10 mouse cellular contexts compared by ENCODE assay signal in the genomic region with DNA sequence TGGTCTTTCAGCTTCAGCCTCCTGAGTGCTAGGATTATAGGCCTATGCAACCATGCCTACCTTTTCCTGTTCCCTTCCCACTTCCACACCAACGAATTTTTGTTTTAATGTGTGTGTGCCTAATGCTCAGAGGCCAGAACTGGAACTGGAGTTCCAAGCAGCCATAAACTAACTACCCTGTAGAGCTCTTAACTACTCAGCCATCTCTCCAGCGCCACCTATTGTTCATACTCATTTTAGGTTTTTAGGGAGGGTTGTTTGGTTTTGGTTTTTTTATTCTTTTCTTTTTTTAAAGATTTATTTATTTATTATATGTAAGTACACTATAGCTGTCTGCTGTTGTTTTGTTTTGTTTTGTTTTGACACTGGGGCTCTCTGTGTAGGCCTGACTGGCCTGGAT. TPM values are rescaled to one million over a fixed set of nuclear protein-coding genes. Genes with fewer than 3 reads are reported as not detected.
A peak's percentile ranks its signal among the peaks of the same experiment; 100 is the strongest.
DNase-seq lines count a peak whose midpoint lies in the region; ATAC-seq and TF ChIP-seq lines count a peak whose summit lies in the region.
"Had no signal": no experiment of that assay in that cellular context is flagged by ENCODE, and none has a peak within 500 bp of the region (broad histone marks: within the 10 kb centered on the region; RNA-seq: fewer than 3 reads in every experiment).

No protein-coding gene starts in this region.

- H3K4me2 ChIP-seq in forebrain, embryonic 14.5 days (ENCODE audit: low read length) = no peak overlapping the region
- H3K4me2 ChIP-seq in forebrain, embryonic 16.5 days (ENCODE audit: low read length) = no peak overlapping the region
- H3K4me2 ChIP-seq in liver, embryonic 14.5 days (ENCODE audit: low read depth) = no peak overlapping the region
- H3K4me2 ChIP-seq in liver, embryonic 12.5 days = no peak overlapping the region

- H3K4me3 ChIP-seq in forebrain, embryonic 14.5 days (ENCODE audit: low read depth, low read length) = no peak overlapping the region
- no peak overlapping the region for H3K4me3 ChIP-seq in forebrain, embryonic 16.5 days (replicated peaks; ENCODE audit: low read length)
- H3K4me3 ChIP-seq in liver, embryonic 14.5 days (ENCODE audit: insufficient read depth in 1 of 2, low read depth in 2 of 2, low read length in 2 of 2) = no peak overlapping the region
- no peak overlapping the region for H3K4me3 ChIP-seq in liver, embryonic 12.5 days

- H3K27ac ChIP-seq in forebrain, embryonic 14.5 days (ENCODE audit: low read depth, low read length) = no peak overlapping the region
- H3K27ac ChIP-seq in forebrain, embryonic 16.5 days (ENCODE audit: low read length) = no peak overlapping the region
- no peak overlapping the region for H3K27ac ChIP-seq in liver, embryonic 14.5 days
- H3K27ac ChIP-seq in liver, embryonic 12.5 days = no peak overlapping the region

- TF ChIP-seq CTCF in liver, embryonic 14.5 days (IDR thresholded peaks at IDR 0.05; ENCODE audit: low read depth) = peak; percentile 55; the same call in 1 of the 2 replicates

- WGBS in forebrain, embryonic 14.5 days = 35% methylated on average over 2 of the region's 2 CpGs
- 32% methylated on average over 2 of the region's 2 CpGs for WGBS in forebrain, embryonic 16.5 days
- 8% methylated on average over 2 of the region's 2 CpGs for WGBS in liver, embryonic 14.5 days (ENCODE audit: insufficient replicate concordance)
- 11% methylated on average over 2 of the region's 2 CpGs for WGBS in liver, embryonic 12.5 days (ENCODE audit: insufficient replicate concordance)

- H3K36me3 ChIP-seq in forebrain, embryonic 14.5 days (ENCODE audit: control insufficient read depth, insufficient read depth, low read length) = no peaks in the 10 kb centered on the region
- H3K36me3 ChIP-seq in forebrain, embryonic 16.5 days (ENCODE audit: control insufficient read depth, insufficient read depth) = no peaks in the 10 kb centered on the region
- no peaks in the 10 kb centered on the region for H3K36me3 ChIP-seq in liver, embryonic 14.5 days (replicated peaks; ENCODE audit: control insufficient read depth, insufficient read depth, low read depth)
- no peaks in the 10 kb centered on the region for H3K36me3 ChIP-seq in liver, embryonic 12.5 days

- no peak overlapping the region for H3K9ac ChIP-seq in forebrain, embryonic 14.5 days (ENCODE audit: low read length)
- H3K9ac ChIP-seq in forebrain, embryonic 16.5 days (replicated peaks; ENCODE audit: low read depth, low read length) = no peak overlapping the region
- no peak overlapping the region for H3K9ac ChIP-seq in liver, embryonic 14.5 days (replicated peaks)
- no peak overlapping the region for H3K9ac ChIP-seq in liver, embryonic 12.5 days

- no peak for ATAC-seq in forebrain, embryonic 14.5 days
- ATAC-seq in forebrain, embryonic 16.5 days = no peak
- no peak for ATAC-seq in liver, embryonic 14.5 days (ENCODE audit: insufficient read depth)
- no peak for ATAC-seq in liver, embryonic 12.5 days
- peak; percentile 43; the same call in 1 of the 2 replicates for ATAC-seq in neutrophil, adult 5-6 weeks (ENCODE audit: extremely low read depth, insufficient number of reproducible peaks, low FRiP score, poor library complexity, severe bottlenecking)

- H3K27me3 ChIP-seq in forebrain, embryonic 14.5 days (replicated peaks; ENCODE audit: control insufficient read depth, insufficient read depth, low read length) = no peaks in the 10 kb centered on the region
- H3K27me3 ChIP-seq in forebrain, embryonic 16.5 days (replicated peaks; ENCODE audit: control insufficient read depth, insufficient read depth, low read length) = no peaks in the 10 kb centered on the region
- H3K27me3 ChIP-seq in liver, embryonic 14.5 days (ENCODE audit: control insufficient read depth, insufficient read depth, low read length) = no peaks in the 10 kb centered on the region
- H3K27me3 ChIP-seq in liver, embryonic 12.5 days (replicated peaks) = peaks cover 11% of the 10 kb centered on the region

- TF ChIP-seq EP300 in liver, embryonic 14.5 days (IDR thresholded peaks at IDR 0.05; ENCODE audit: low read depth) = no peak

- DNase-seq in forebrain, embryonic 14.5 days (ENCODE audit: low spot score) = peak; percentile 25
- no peak for DNase-seq in liver, embryonic 14.5 days (ENCODE audit: low read depth in 3 of 3, low spot score in 3 of 3)
- DNase-seq in c-Kit-positive CD71-positive TER-119-negative erythroid progenitor cells, embryonic 14.5 days (ENCODE audit: low read depth) = peak; percentile 44
- DNase-seq in ovary, adult 18-20 months (ENCODE audit: low spot score) = no peak
- DNase-seq in urinary bladder, postnatal 14 days (ENCODE audit: low spot score) = no peak

- H3K9me3 ChIP-seq in forebrain, embryonic 14.5 days (replicated peaks; ENCODE audit: control insufficient read depth, low read length) = 0 out of 2 replicates have a peak, but pooled peaks cover 3% of the 10 kb centered on the region
- H3K9me3 ChIP-seq in forebrain, embryonic 16.5 days (ENCODE audit: control insufficient read depth, low read length) = no peaks in the 10 kb centered on the region
- no peaks in the 10 kb centered on the region for H3K9me3 ChIP-seq in liver, embryonic 14.5 days (ENCODE audit: control insufficient read depth, low read length)
- H3K9me3 ChIP-seq in liver, embryonic 12.5 days (replicated peaks) = no peaks in the 10 kb centered on the region

- no peaks in the 10 kb centered on the region for H3K4me1 ChIP-seq in forebrain, embryonic 14.5 days (ENCODE audit: control insufficient read depth, insufficient read depth, low read length)
- H3K4me1 ChIP-seq in forebrain, embryonic 16.5 days (replicated peaks; ENCODE audit: control insufficient read depth, insufficient read depth, low read length) = no peaks in the 10 kb centered on the region
- H3K4me1 ChIP-seq in liver, embryonic 14.5 days (replicated peaks; ENCODE audit: control insufficient read depth in 2 of 2, insufficient read depth in 2 of 2, low read length in 1 of 2) = no peaks in the 10 kb centered on the region
- H3K4me1 ChIP-seq in liver, embryonic 12.5 days = no peaks in the 10 kb centered on the region

RNA-seq across cellular contexts. Expression of a gene that starts 8.2 kb away (rescaled TPM):
- not detected in 2 replicates for polyA plus RNA-seq in forebrain, embryonic 14.5 days (2014; fragmentation: Nextera tagmentation; extraction: Ambion mirVana)
- polyA plus RNA-seq in forebrain, embryonic 16.5 days (2015; fragmentation: Nextera tagmentation; extraction: Ambion mirVana) = 0.16 TPM in 1 of 2 replicates, not detected in the other
- not detected in 2 replicates for polyA plus RNA-seq in liver, embryonic 14.5 days (2012; rRNA removed)
- polyA plus RNA-seq in liver, embryonic 14.5 days (2014; fragmentation: Nextera tagmentation; extraction: Ambion mirVana) = not detected in 2 replicates
- polyA plus RNA-seq in liver, embryonic 12.5 days (2016; fragmentation: Nextera tagmentation; extraction: Ambion mirVana) = not detected in 2 replicates
- not detected in 2 replicates for total RNA-seq in neutrophil, adult 5-6 weeks (2017)
- polyA plus RNA-seq: stomach, embryonic 16.5 days had no signal

RNA-seq across cellular contexts. Expression of a gene that starts 9.0 kb away (rescaled TPM):
- polyA plus RNA-seq in forebrain, embryonic 14.5 days (2014; fragmentation: Nextera tagmentation; extraction: Ambion mirVana) = 0.34 and 0.72 TPM in 2 replicates
- polyA plus RNA-seq in forebrain, embryonic 16.5 days (2015; fragmentation: Nextera tagmentation; extraction: Ambion mirVana) = 0.87 and 1.1 TPM in 2 replicates
- polyA plus RNA-seq in liver, embryonic 14.5 days (2012; rRNA removed) = 2.0 and 2.6 TPM in 2 replicates
- 3.7 and 4.4 TPM in 2 replicates for polyA plus RNA-seq in liver, embryonic 14.5 days (2014; fragmentation: Nextera tagmentation; extraction: Ambion mirVana)
- polyA plus RNA-seq in liver, embryonic 12.5 days (2016; fragmentation: Nextera tagmentation; extraction: Ambion mirVana) = 2.9 and 3.6 TPM in 2 replicates
- not detected in 2 replicates for total RNA-seq in neutrophil, adult 5-6 weeks (2017)

RNA-seq across cellular contexts. Expression of a gene that starts 22.2 kb away (rescaled TPM):
- polyA plus RNA-seq in forebrain, embryonic 14.5 days (2014; fragmentation: Nextera tagmentation; extraction: Ambion mirVana) = not detected in 2 replicates
- polyA plus RNA-seq in forebrain, embryonic 16.5 days (2015; fragmentation: Nextera tagmentation; extraction: Ambion mirVana) = not detected in 2 replicates
- not detected in 2 replicates for polyA plus RNA-seq in liver, embryonic 14.5 days (2012; rRNA removed)
- polyA plus RNA-seq in liver, embryonic 14.5 days (2014; fragmentation: Nextera tagmentation; extraction: Ambion mirVana) = not detected in 2 replicates
- not detected in 2 replicates for polyA plus RNA-seq in liver, embryonic 12.5 days (2016; fragmentation: Nextera tagmentation; extraction: Ambion mirVana)
- total RNA-seq in neutrophil, adult 5-6 weeks (2017) = not detected in 2 replicates
- total RNA-seq: layer of hippocampus, postnatal 14 days had no signal
- polyA plus RNA-seq: stomach, embryonic 16.5 days had no signal

RNA-seq across cellular contexts. Expression of a gene that starts 22.8 kb away (rescaled TPM):
- polyA plus RNA-seq in forebrain, embryonic 14.5 days (2014; fragmentation: Nextera tagmentation; extraction: Ambion mirVana) = 0.14 and 0.22 TPM in 2 replicates
- polyA plus RNA-seq in forebrain, embryonic 16.5 days (2015; fragmentation: Nextera tagmentation; extraction: Ambion mirVana) = 0.21 and 0.35 TPM in 2 replicates
- 4.8 and 5.0 TPM in 2 replicates for polyA plus RNA-seq in liver, embryonic 14.5 days (2012; rRNA removed)
- polyA plus RNA-seq in liver, embryonic 14.5 days (2014; fragmentation: Nextera tagmentation; extraction: Ambion mirVana) = 7.9 and 8.4 TPM in 2 replicates
- 6.4 and 6.6 TPM in 2 replicates for polyA plus RNA-seq in liver, embryonic 12.5 days (2016; fragmentation: Nextera tagmentation; extraction: Ambion mirVana)
- total RNA-seq in neutrophil, adult 5-6 weeks (2017) = not detected in 2 replicates

RNA-seq across cellular contexts. Expression of a gene that starts 39.5 kb away (rescaled TPM):
- 1.5 and 1.8 TPM in 2 replicates for polyA plus RNA-seq in forebrain, embryonic 14.5 days (2014; fragmentation: Nextera tagmentation; extraction: Ambion mirVana)
- 1.4 and 1.6 TPM in 2 replicates for polyA plus RNA-seq in forebrain, embryonic 16.5 days (2015; fragmentation: Nextera tagmentation; extraction: Ambion mirVana)
- polyA plus RNA-seq in liver, embryonic 14.5 days (2012; rRNA removed) = 0.87 and 1.0 TPM in 2 replicates
- polyA plus RNA-seq in liver, embryonic 14.5 days (2014; fragmentation: Nextera tagmentation; extraction: Ambion mirVana) = 0.48 and 0.77 TPM in 2 replicates
- polyA plus RNA-seq in liver, embryonic 12.5 days (2016; fragmentation: Nextera tagmentation; extraction: Ambion mirVana) = 0.48 and 0.54 TPM in 2 replicates
- total RNA-seq in neutrophil, adult 5-6 weeks (2017) = 0.12 TPM in 1 of 2 replicates, not detected in the other

Comparison
In these comparisons a context has a peak if more than half of its experiments do, and no peak if none do; other contexts are left out.
1. DNase-seq: peak in forebrain, embryonic 14.5 days (single experiment) and c-Kit-positive CD71-positive TER-119-negative erythroid progenitor cells, embryonic 14.5 days (single experiment); none in liver, embryonic 14.5 days (0 of 3), ovary, adult 18-20 months (single experiment) and urinary bladder, postnatal 14 days (single experiment).